Mouse (Mus musculus) neutrophil, adult 5-6 weeks (primary cell): ENCODE results near the gene Mctp1. TPM values are rescaled to one million over a fixed set of nuclear protein-coding genes. Genes with fewer than 3 reads are reported as not detected.

Experiments used
- ATAC-seq: fragments of 151-379, 151-347 bp; 2 replicates; pipeline ENCODE4 v1.8.0; 2017; ENCODE audit warnings: mild to moderate bottlenecking, moderate TSS enrichment; ENCODE audit not compliant: insufficient number of reproducible peaks, poor library complexity, low FRiP score, severe bottlenecking; ENCODE audit errors: extremely low read depth
- total RNA-seq: library from RNA; stranded (forward); fragments of 200-1000 nt; gene quantifications from 2 replicates; pipeline ENCODE4 v1.2.3, GENCODE M21; 2017

The Mctp1 gene
- total RNA-seq, 1 experiment from 2014 or later = 80.4 TPM

GRCm38 (mm10) chr13:77043375-77043774, 659.0 kb downstream of the Mctp1 start:
- ATAC-seq = no peak

- no peak for ATAC-seq
Observed at GRCm38 (mm10) chr13:77045375-77045774, 661.0 kb downstream of the Mctp1 start.

GRCm38 (mm10) chr13:77046416-77046815, 662.1 kb downstream of the Mctp1 start:
- ATAC-seq = no peak

GRCm38 (mm10) chr13:77047179-77047931, 663.0 kb downstream of the Mctp1 start:
- ATAC-seq = no peak

GRCm38 (mm10) chr13:77048461-77048860, 664.1 kb downstream of the Mctp1 start:
- no peak for ATAC-seq

GRCm38 (mm10) chr13:77049736-77050135, 665.4 kb downstream of the Mctp1 start:
- no peak for ATAC-seq

GRCm38 (mm10) chr13:77063221-77063620, 678.9 kb downstream of the Mctp1 start:
- no peak for ATAC-seq

- ATAC-seq = no peak
Observed at GRCm38 (mm10) chr13:77068847-77069246, 684.5 kb downstream of the Mctp1 start.

GRCm38 (mm10) chr13:77072030-77072429, 687.7 kb downstream of the Mctp1 start:
- ATAC-seq = no peak

Other genes with a start within 250 kb of the Mctp1 start
- not detected in 2 replicates for gene Fam81b, start 79.5 kb upstream of the Mctp1 start, total RNA-seq